ENCODE assay signal across 8 mouse cellular contexts in genomic region chr13:90922751-90923612, GRCm38 (mm10). TPM values are rescaled to one million over a fixed set of nuclear protein-coding genes. Genes with fewer than 3 reads are reported as not detected.
DNase-seq lines count a peak whose midpoint lies in the region; ATAC-seq lines count a peak whose summit lies in the region.

Gene Rps23, plus strand, starts transcription at chr13:90922958.

- peak; percentile 95 for DNase-seq in adipocyte (ENCODE audit: low spot score)
- DNase-seq in embryo, embryonic 10 days (ENCODE audit: low spot score): peak; percentile 94
- DNase-seq in gastrocnemius, postnatal 10 days: peak; percentile 89
- peak; percentile 97 for DNase-seq in induced T-regulatory cell, adult 2 months (ENCODE audit: low read depth)
- peak; percentile 68 to 90 for DNase-seq in left cerebral cortex, adult 9 months (ENCODE audit: low spot score in 2 of 2)
- DNase-seq in right cerebral cortex, postnatal 14 days: peak; percentile 84
- DNase-seq in urinary bladder, postnatal 36 days (ENCODE audit: low spot score in 2 of 2): peak; percentile 87

- peak; percentile 82 for ATAC-seq in megakaryocyte progenitor cell, adult 5-6 weeks (replicated peaks; ENCODE audit: poor library complexity)

RNA-seq across cellular contexts. Expression of gene Rps23, which starts in this region (rescaled TPM):
- 100 to 1,000 TPM; 352 to 358 TPM for total RNA-seq in gastrocnemius, postnatal 10 days (2021)
- 2,184 and 2,282 TPM in 2 replicates for total RNA-seq in megakaryocyte progenitor cell, adult 5-6 weeks (2015)
- total RNA-seq in megakaryocyte progenitor cell, adult 5-6 weeks (2017): 1,741 and 2,365 TPM in 2 replicates

Comparison
In these comparisons a context has a peak if more than half of its experiments do, and no peak if none do; other contexts are left out.
1. Peak in every context shown above with its lines: DNase-seq and ATAC-seq.
2. RNA of gene Rps23 (total RNA-seq): 1,741 to 2,365 TPM in megakaryocyte progenitor cell, adult 5-6 weeks; 352 to 358 TPM in gastrocnemius, postnatal 10 days; every median in the first group is over 4 times any median in the second.